Mouse (Mus musculus) brain, embryonic 14.5 days (tissue): ENCODE results near the gene Elovl6. TPM values are rescaled to one million over a fixed set of nuclear protein-coding genes. Genes with fewer than 3 reads are reported as not detected.

ENCODE experiments used
- DNase-seq: peaks from one replicate; pipeline ENCODE4 v3.0.0-alpha.2; 2011; ENCODE audit warnings: low read depth
- CTCF ChIP-seq: fragments of 200-500 bp; IDR thresholded peaks from 2 replicates; pipeline ENCODE4 v1.5.1; 2012; ENCODE audit warnings: inconsistent platforms, mild to moderate bottlenecking, moderate library complexity, borderline replicate concordance; ENCODE audit not compliant: insufficient read depth, insufficient read length; ENCODE audit errors: extremely low read depth
- POLR2A ChIP-seq: fragments of 200-500 bp; IDR thresholded peaks from 2 replicates; pipeline ENCODE4 v1.6.1; 2012; ENCODE audit warnings: mild to moderate bottlenecking, inconsistent platforms, borderline replicate concordance; ENCODE audit not compliant: poor library complexity, insufficient read depth, insufficient read length, severe bottlenecking; ENCODE audit errors: extremely low read depth
- polyA plus RNA-seq: library from polyadenylated mRNA; depleted of rRNA; stranded (reverse); fragments of >200 nt; gene quantifications from 2 replicates; pipeline ENCODE4 v1.2.3, GENCODE M21; 2012

The Elovl6 gene
- polyA plus RNA-seq, 1 experiment, result 32.2 TPM

DNA sequence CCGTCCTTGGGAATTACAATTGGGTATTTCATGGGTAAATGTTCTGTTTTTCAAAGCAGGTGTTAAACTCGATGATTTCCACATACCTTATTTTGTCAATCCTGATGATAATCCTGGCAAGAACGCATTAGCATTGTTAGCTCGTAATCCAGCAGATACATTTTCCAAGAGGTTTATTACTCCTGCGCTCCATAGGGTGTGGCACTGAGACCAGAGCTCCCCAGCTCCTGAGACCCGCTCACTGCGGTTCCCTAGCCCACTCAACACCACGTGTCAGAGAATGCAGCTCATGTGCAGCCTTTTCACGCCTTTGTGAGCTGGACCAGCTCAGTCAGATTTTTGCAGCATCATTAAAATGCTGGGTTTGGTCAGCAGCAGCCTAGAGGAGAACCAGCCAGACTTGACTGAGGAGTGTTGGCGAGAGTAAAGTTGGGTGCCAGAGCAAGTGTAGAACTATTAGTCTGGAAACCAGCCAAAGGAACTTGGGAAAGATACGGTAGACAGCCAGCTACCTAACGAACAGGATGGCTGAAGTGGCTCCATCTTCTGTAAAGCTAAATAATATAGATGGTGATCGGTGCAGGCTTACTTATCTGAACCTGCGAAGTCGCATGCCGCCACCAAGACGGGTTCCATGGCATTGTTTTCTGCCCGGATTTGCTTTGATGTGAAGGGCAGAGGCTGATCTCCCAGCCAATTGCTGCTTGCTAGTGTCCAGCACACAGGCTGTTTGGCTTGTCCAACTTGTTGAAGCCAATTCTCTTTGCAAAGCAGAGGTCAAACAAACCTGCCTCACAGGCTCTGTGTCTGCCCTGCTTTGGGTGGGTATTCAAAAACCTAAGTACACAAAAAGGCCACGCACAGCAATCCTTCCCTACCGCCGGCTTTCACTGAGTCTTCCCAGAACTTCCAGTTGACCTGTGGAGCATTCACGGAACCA lies 26.1 kb downstream of the Elovl6 start:
- TF ChIP-seq POLR2A, result no peak
- no peak for TF ChIP-seq CTCF
- no peak for DNase-seq

DNA sequence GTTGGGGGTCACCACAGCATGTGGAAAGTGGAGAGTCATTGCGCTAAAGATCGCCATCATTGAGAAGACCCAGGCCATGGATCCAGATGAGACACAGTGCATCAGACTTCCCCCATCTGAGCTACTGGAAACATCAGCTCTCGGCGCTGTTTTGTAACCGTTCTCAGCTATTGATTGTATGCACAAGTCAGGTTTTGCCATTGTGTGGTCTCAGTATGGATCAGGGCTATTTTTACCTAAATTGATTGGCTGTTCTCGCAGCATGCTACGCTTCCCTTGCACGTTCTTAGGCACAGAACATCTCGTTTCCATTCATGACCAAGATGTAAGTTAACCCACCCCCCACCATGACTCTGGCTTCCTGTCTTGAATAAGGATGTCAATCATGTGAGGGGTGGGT lies 27.9 kb downstream of the Elovl6 start:
- TF ChIP-seq POLR2A, result no peak
- TF ChIP-seq CTCF, result no peak
- no peak for DNase-seq

DNA sequence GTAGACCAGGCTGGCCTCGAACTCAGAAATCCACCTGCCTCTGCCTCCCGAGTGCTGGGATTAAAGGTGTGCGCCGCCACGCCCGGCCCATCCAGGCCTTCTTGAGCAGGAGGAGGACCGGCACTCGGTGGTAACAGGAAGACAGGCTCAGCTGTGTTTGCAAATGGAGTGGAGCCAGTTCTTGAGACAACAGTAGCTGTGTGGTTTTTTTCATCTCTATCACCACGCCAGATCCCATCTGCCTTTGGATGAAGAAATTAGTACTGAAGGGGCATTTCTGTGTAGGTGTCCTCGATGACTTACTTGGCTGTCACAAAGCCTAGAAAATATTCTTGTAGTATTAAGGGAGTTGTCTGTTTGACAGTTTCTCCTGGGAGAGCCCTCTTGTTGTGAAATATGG lies 28.9 kb downstream of the Elovl6 start:
- TF ChIP-seq POLR2A (no peak), CTCF (no peak)
- no peak for DNase-seq

DNA sequence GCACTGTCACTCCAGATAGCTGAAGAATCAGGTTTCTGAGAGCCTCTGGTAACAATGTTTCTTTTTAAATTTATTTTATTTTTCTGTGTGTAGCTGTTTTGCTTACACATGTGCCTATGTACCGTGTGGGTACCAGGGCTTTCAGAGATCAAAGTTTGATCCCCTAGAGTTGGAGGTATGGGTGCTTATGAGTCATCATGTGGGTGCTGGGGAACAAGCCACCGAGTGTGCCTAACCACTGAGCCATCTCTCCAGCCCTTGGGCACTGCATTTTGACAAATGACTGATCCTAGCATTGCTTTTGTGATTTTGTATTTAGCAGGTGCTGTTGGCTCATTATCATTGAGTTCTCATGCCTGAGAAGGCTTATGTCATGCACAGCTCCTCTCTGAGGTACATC lies 29.7 kb downstream of the Elovl6 start:
- no peak for DNase-seq
- TF ChIP-seq CTCF (no peak), POLR2A (no peak)

DNA sequence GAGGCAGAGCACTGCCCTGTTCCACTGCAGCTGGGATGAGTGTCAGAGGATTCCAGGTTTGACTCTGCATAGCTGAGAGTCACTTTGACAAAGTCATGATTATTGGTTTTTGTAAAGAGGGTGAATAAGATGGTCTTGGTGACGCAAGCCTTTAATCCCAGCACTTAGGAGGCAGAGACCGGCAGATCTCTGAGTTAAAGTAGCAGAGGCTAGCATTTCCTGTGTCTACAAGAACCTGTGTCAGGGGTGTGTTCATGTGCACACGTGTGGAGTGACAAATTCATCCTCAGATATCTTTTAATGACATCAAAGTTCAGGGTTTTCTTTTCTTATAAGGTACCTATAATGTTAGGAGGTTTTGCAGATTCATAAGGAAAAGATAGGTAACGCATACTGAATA lies 30.3 kb downstream of the Elovl6 start:
- TF ChIP-seq POLR2A (no peak), CTCF (no peak)
- no peak for DNase-seq

DNA sequence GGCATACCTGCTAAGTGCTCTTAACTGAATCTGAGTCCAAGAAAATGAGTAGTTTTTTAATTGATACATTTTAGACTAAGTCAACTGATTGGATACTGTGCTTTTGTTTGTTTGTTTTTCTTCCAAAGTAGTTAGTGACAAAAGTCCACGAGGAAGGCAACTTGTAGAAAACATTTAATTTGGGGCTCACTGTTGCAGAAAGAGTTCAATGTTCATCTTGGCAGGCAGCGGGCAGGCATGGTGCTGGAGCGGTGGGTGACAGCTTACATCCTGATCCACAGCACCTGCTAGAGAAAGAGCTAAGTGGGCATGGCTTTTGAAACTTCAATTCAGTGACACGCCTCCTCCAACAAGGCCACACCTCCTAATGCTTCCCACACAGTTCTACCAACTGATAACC lies 31.7 kb downstream of the Elovl6 start:
- no peak for DNase-seq
- TF ChIP-seq CTCF (no peak), POLR2A (no peak)

DNA sequence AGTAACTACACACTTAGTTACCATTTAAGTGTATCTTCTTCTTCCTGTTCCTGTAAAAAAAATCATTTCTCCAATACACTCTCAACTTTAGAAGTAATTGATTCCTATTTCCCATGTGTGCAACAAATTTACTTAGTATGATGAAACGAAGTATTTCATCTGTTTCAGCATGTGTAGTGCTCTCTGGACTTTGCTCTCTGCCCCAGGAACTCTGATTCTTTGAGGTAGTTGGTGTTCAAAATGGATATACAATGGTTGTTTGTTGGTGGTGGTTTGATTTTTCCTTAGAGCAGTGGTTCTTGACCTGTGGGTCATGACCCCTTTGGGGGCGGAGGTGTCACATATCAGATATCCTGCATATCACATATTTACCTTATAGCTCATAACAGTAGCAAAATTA lies 32.7 kb downstream of the Elovl6 start:
- no peak for DNase-seq
- no peak for TF ChIP-seq POLR2A
- TF ChIP-seq CTCF, result no peak

DNA sequence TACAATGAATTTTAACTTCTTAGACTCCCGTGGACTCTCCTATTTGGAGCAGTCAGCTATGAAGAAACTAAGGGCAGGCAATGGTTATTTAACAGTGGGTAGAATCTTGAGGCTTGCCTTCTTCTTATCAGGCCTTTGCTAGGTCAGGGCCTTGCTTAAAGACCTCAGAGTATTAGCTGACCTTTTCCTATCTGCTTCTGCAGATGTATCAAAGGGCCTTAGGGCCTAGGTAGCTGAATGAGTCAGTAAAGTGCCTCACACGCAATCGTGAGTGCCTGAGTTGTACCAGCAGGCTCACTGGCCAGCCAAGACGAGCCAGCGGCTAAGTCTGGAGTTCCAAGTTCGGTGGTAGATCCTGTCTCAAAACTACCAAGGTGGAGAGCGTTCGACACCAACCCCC lies 33.3 kb downstream of the Elovl6 start:
- DNase-seq, result no peak
- TF ChIP-seq POLR2A (no peak), CTCF (no peak)

DNA sequence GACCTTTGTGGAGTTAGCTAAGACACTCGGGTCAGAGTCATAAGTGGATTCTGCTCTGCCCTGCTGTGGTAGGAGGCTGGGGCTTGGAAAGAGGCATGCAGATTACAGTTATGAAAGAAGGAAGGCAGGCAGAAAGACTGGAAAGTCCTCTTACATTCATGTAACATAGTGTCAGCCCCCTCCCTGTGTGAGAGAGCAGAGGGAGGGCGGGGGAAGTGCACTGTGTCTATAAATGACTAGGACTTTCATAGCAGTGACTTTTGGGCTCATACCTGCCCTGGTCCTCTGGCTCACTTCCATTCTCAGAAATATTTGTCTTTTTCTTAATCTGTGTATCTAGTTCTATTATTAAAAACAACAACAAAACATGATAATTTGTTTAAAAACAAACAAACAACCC lies 33.9 kb downstream of the Elovl6 start:
- TF ChIP-seq CTCF, result no peak
- DNase-seq, result no peak

DNA sequence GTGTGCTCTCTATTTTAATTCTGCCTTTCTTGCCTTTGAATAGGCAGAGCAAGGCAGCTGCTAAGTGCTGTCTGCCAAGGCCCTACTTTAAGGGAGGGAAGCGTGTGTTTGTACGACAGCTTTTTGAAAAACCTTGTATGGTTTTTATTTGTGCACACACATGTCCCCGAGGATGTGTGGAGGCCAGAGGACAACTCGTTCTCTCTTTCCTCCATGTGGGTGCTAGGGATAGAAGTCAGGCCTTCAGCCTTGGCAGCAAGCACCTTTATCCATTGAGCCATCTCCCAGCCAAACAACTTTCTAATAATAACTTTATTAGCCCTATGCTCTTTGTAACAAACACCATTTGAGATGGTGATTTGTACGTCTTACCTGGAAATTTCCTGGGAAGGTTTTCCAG lies 34.7 kb downstream of the Elovl6 start:
- no peak for DNase-seq
- TF ChIP-seq POLR2A, result no peak
- no peak for TF ChIP-seq CTCF

DNA sequence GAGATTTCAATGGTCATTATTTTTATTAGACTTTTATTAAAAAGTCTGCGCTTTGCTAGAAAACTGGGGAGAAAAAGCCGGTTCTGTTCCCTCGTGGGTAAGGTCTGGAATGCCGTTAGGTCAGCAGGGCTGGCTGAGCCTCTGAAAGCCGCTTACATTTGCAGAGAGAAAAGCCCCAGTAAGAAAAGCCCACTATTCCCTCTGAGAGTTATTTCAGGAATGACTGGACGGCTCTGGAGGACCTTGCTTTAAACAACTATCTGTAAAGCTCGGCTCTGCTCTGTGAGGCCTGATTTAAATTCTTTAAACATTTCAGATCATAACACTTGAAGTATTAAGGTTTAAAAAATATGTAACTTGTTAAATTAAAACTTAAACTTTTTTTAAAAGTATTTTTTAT lies 36.4 kb downstream of the Elovl6 start:
- peak; percentile 24 for DNase-seq
- TF ChIP-seq CTCF (no peak), POLR2A (no peak)

DNA sequence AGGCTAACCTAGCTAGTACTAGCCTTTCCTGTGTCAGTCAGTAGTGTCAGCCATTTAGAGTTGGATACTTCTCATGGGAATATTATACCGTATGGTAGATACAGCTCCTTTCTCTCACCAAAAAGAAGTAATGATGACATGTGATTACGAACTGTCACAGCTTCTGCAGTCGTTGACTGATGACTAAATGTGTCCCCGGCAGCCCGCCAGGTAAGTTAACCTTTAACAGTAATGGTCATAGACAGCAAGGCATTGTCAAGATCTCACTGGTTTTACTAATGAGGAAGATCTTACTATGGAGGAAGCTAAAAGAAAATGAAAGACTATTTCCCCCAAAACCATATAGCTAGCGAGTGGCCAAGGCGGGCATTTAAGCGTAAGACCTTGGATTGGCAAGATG lies 38.8 kb downstream of the Elovl6 start:
- TF ChIP-seq POLR2A (no peak), CTCF (no peak)
- no peak for DNase-seq
